Mouse (Mus musculus): Measurements from ENCODE around the gene Megf8.

DNA sequence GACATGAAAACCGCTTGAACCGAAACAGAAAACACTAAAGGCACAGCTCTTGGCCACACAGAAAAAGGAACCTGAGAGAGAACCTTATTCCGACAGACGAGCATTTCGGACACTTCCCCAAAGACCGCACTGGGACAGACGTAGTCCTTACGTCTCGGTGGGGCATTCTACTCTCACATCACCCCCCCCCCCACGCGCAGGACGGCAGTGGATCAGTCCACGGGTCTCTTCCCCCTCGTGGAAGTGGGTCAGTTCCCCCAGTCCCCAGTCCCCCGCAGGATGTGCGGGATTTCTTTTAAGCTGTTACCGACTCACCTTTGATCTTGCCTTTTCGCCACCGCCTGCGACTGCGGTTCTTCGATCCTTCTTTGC lies 78.2 kb downstream of the Megf8 start:
- no peak for TF ChIP-seq POLR2A (IDR thresholded peaks at IDR 0.05; ENCODE audit: insufficient read length, low read depth)
- no peak for TF ChIP-seq TCF12 (IDR thresholded peaks at IDR 0.05; ENCODE audit: insufficient read depth, poor library complexity, severe bottlenecking)
- TF ChIP-seq TCF3 (IDR thresholded peaks at IDR 0.05; ENCODE audit: insufficient read length, low read depth), result no peak
- TF ChIP-seq MYOG (IDR thresholded peaks at IDR 0.05; ENCODE audit: control insufficient read depth in 1 of 3, insufficient read depth in 1 of 3, insufficient read length in 2 of 3, low read depth in 2 of 3), result no peak
- no peak for TF ChIP-seq MYOD1 (IDR thresholded peaks at IDR 0.05; ENCODE audit: control insufficient read depth in 1 of 3, insufficient read length in 2 of 3, low read depth in 2 of 3)
- TF ChIP-seq MAX (IDR thresholded peaks at IDR 0.05; ENCODE audit: low read depth), result no peak
- TF ChIP-seq USF1 (IDR thresholded peaks at IDR 0.05; ENCODE audit: low read depth), result no peak
- no peak for TF ChIP-seq E2F4 (IDR thresholded peaks at IDR 0.05; ENCODE audit: insufficient read depth)
- no peak for TF ChIP-seq POLR2AphosphoS2 (IDR thresholded peaks at IDR 0.05; ENCODE audit: insufficient read length, low read depth)
